Mouse (Mus musculus): ENCODE results near the gene Myof. TPM values are rescaled to one million over a fixed set of nuclear protein-coding genes. Genes with fewer than 3 reads are reported as not detected.

The Myof gene
- polyA plus RNA-seq, 1 experiment: 76.9 TPM

- TF ChIP-seq CEBPB (IDR thresholded peaks at IDR 0.05; ENCODE audit: insufficient read depth, poor library complexity, severe bottlenecking): no peak
- TF ChIP-seq MAX (IDR thresholded peaks at IDR 0.05; ENCODE audit: low read depth): no peak
- TF ChIP-seq USF1 (IDR thresholded peaks at IDR 0.05; ENCODE audit: low read depth): no peak
- TF ChIP-seq MYOD1 (IDR thresholded peaks at IDR 0.05; ENCODE audit: control insufficient read depth in 1 of 3, insufficient read length in 2 of 3, low read depth in 2 of 3): peak in 1 of 3 experiments; percentile 40
- no peak for TF ChIP-seq TCF12 (IDR thresholded peaks at IDR 0.05; ENCODE audit: insufficient read depth, poor library complexity, severe bottlenecking)
- no peak for TF ChIP-seq REST (IDR thresholded peaks at IDR 0.05; ENCODE audit: insufficient read depth, insufficient read length)
- TF ChIP-seq E2F4 (IDR thresholded peaks at IDR 0.05; ENCODE audit: insufficient read depth): no peak
- no peak for TF ChIP-seq TCF3 (IDR thresholded peaks at IDR 0.05; ENCODE audit: insufficient read length, low read depth)
- TF ChIP-seq SRF (IDR thresholded peaks at IDR 0.05; ENCODE audit: control insufficient read depth, insufficient read length, low read depth): no peak
- peak in 1 of 3 experiments; percentile 59 for TF ChIP-seq MYOG (IDR thresholded peaks at IDR 0.05; ENCODE audit: control insufficient read depth in 1 of 3, insufficient read depth in 1 of 3, insufficient read length in 2 of 3, low read depth in 2 of 3)
- peak; percentile 43 for TF ChIP-seq POLR2A (IDR thresholded peaks at IDR 0.05; ENCODE audit: insufficient read length, low read depth)
- TF ChIP-seq POLR2AphosphoS2 (IDR thresholded peaks at IDR 0.05; ENCODE audit: insufficient read length, low read depth): no peak
- peak overlapping the region; percentile 43 for H3K4me2 ChIP-seq (ENCODE audit: low read depth)
- no peaks in the 10 kb centered on the region for H3K36me3 ChIP-seq (ENCODE audit: control insufficient read depth, insufficient read depth)
- no peak overlapping the region for H3K4me3 ChIP-seq
- no peak overlapping the region for H3ac ChIP-seq (ENCODE audit: control insufficient read depth, insufficient read length)
- no peaks in the 10 kb centered on the region for H3K27me3 ChIP-seq (ENCODE audit: control insufficient read depth, insufficient read depth, insufficient read length)
- H3K79me2 ChIP-seq (ENCODE audit: control insufficient read depth, insufficient read depth): peaks cover 15% of the 10 kb centered on the region
Measured at GRCm38 (mm10) chr19:38015180-38015872, 28.1 kb downstream of the Myof start.

- Histone ChIP-seq H3ac (ENCODE audit: control insufficient read depth, insufficient read length) (no peak overlapping the region), H3K36me3 (ENCODE audit: control insufficient read depth, insufficient read depth) (peaks cover 4% of the 10 kb centered on the region), H3K4me3 (no peak overlapping the region), H3K79me2 (ENCODE audit: control insufficient read depth, insufficient read depth) (peaks cover 18% of the 10 kb centered on the region), H3K4me2 (ENCODE audit: low read depth) (no peak overlapping the region), H3K27me3 (ENCODE audit: control insufficient read depth, insufficient read depth, insufficient read length) (no peaks in the 10 kb centered on the region)
- TF ChIP-seq MAX (IDR thresholded peaks at IDR 0.05; ENCODE audit: low read depth): no peak
- TF ChIP-seq USF1 (IDR thresholded peaks at IDR 0.05; ENCODE audit: low read depth): no peak
- no peak for TF ChIP-seq E2F4 (IDR thresholded peaks at IDR 0.05; ENCODE audit: insufficient read depth)
- TF ChIP-seq CEBPB (IDR thresholded peaks at IDR 0.05; ENCODE audit: insufficient read depth, poor library complexity, severe bottlenecking): no peak
- TF ChIP-seq POLR2AphosphoS2 (IDR thresholded peaks at IDR 0.05; ENCODE audit: insufficient read length, low read depth): no peak
- no peak for TF ChIP-seq SRF (IDR thresholded peaks at IDR 0.05; ENCODE audit: control insufficient read depth, insufficient read length, low read depth)
- no peak for TF ChIP-seq TCF3 (IDR thresholded peaks at IDR 0.05; ENCODE audit: insufficient read length, low read depth)
- no peak for TF ChIP-seq MYOG (IDR thresholded peaks at IDR 0.05; ENCODE audit: control insufficient read depth in 1 of 3, insufficient read depth in 1 of 3, insufficient read length in 2 of 3, low read depth in 2 of 3)
- TF ChIP-seq TCF12 (IDR thresholded peaks at IDR 0.05; ENCODE audit: insufficient read depth, poor library complexity, severe bottlenecking): no peak
- TF ChIP-seq POLR2A (IDR thresholded peaks at IDR 0.05; ENCODE audit: insufficient read length, low read depth): no peak
- no peak for TF ChIP-seq REST (IDR thresholded peaks at IDR 0.05; ENCODE audit: insufficient read depth, insufficient read length)
- TF ChIP-seq MYOD1 (IDR thresholded peaks at IDR 0.05; ENCODE audit: control insufficient read depth in 1 of 3, insufficient read length in 2 of 3, low read depth in 2 of 3): no peak
Measured at GRCm38 (mm10) chr19:38014443-38014842, 28.9 kb downstream of the Myof start.

DNA sequence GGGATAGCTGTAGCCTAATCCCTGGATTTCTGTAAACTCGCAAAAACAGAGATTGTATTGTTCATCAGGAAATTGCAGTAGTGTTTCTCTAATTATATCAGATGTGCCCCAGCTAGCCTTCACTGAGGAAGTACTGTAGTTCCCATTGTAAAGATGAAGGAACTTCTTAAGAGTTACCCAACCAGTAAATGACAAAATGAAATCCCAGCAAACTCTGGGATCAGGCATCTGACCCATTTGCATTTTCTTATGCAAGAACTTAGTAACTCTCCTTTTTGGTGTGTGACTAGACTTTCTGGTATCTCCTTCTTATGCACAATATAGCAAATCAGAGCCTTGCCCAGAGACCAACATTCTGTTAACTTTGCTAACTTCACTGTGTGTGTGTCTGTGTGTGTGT is 32.0 kb downstream of the Myof start:
- no peak overlapping the region for H3K4me3 ChIP-seq
- peaks cover 46% of the 10 kb centered on the region for H3K79me2 ChIP-seq (ENCODE audit: control insufficient read depth, insufficient read depth)
- TF ChIP-seq SRF (IDR thresholded peaks at IDR 0.05; ENCODE audit: control insufficient read depth, insufficient read length, low read depth) (no peak), CEBPB (IDR thresholded peaks at IDR 0.05; ENCODE audit: insufficient read depth, poor library complexity, severe bottlenecking) (no peak), USF1 (IDR thresholded peaks at IDR 0.05; ENCODE audit: low read depth) (no peak), MYOD1 (IDR thresholded peaks at IDR 0.05; ENCODE audit: control insufficient read depth in 1 of 3, insufficient read length in 2 of 3, low read depth in 2 of 3) (no peak)
- H3K36me3 ChIP-seq (ENCODE audit: control insufficient read depth, insufficient read depth): peaks cover 18% of the 10 kb centered on the region
- no peaks in the 10 kb centered on the region for H3K27me3 ChIP-seq (ENCODE audit: control insufficient read depth, insufficient read depth, insufficient read length)
- no peak overlapping the region for H3ac ChIP-seq (ENCODE audit: control insufficient read depth, insufficient read length)
- no peak overlapping the region for H3K4me2 ChIP-seq (ENCODE audit: low read depth)

DNA sequence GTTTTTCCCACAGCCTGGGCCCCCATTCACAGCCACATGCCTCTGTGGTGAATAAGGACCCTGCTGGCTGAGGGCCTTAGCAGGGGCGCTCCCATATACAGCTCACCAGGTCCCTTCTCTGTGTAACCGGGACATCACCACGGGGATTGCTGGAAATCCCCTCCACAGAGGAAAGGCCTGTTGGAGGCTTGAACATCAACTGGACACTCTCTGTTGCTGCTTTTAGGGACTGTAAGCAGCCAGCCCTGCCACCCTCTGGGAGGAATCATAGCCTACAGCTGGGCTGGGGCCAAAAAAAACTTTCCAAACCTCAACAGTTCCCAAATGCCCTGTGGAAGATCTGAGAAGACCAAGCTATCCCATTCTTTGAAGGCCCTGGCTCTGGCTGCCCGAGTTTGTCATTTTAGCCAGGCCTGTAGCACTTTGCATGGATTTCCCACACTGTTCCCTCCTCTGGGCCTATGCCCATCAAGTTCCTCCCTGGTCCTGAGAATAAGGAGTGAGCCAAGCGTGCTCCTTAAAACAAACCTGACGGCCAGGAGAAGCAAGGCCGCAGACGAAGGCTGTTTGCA is 38.5 kb downstream of the Myof start:
- Histone ChIP-seq H3K79me2 (ENCODE audit: control insufficient read depth, insufficient read depth) (peaks cover 59% of the 10 kb centered on the region), H3ac (ENCODE audit: control insufficient read depth, insufficient read length) (no peak overlapping the region), H3K4me2 (ENCODE audit: low read depth) (peak overlapping the region; percentile 46), H3K4me3 (no peak overlapping the region), H3K36me3 (ENCODE audit: control insufficient read depth, insufficient read depth) (peaks cover 21% of the 10 kb centered on the region), H3K27me3 (ENCODE audit: control insufficient read depth, insufficient read depth, insufficient read length) (no peaks in the 10 kb centered on the region)
- TF ChIP-seq TCF3 (IDR thresholded peaks at IDR 0.05; ENCODE audit: insufficient read length, low read depth): no peak
- no peak for TF ChIP-seq CEBPB (IDR thresholded peaks at IDR 0.05; ENCODE audit: insufficient read depth, poor library complexity, severe bottlenecking)
- TF ChIP-seq MYOD1 (IDR thresholded peaks at IDR 0.05; ENCODE audit: control insufficient read depth in 1 of 3, insufficient read length in 2 of 3, low read depth in 2 of 3): no peak
- no peak for TF ChIP-seq MYOG (IDR thresholded peaks at IDR 0.05; ENCODE audit: control insufficient read depth in 1 of 3, insufficient read depth in 1 of 3, insufficient read length in 2 of 3, low read depth in 2 of 3)
- TF ChIP-seq SRF (IDR thresholded peaks at IDR 0.05; ENCODE audit: control insufficient read depth, insufficient read length, low read depth): no peak
- TF ChIP-seq USF1 (IDR thresholded peaks at IDR 0.05; ENCODE audit: low read depth): no peak
- no peak for TF ChIP-seq TCF12 (IDR thresholded peaks at IDR 0.05; ENCODE audit: insufficient read depth, poor library complexity, severe bottlenecking)
- TF ChIP-seq MAX (IDR thresholded peaks at IDR 0.05; ENCODE audit: low read depth): no peak
- TF ChIP-seq REST (IDR thresholded peaks at IDR 0.05; ENCODE audit: insufficient read depth, insufficient read length): no peak
- no peak for TF ChIP-seq POLR2A (IDR thresholded peaks at IDR 0.05; ENCODE audit: insufficient read length, low read depth)
- no peak for TF ChIP-seq POLR2AphosphoS2 (IDR thresholded peaks at IDR 0.05; ENCODE audit: insufficient read length, low read depth)
- no peak for TF ChIP-seq E2F4 (IDR thresholded peaks at IDR 0.05; ENCODE audit: insufficient read depth)
